Mouse (Mus musculus) midbrain, embryonic 13.5 days (tissue): ENCODE results near the gene Pou6f1. TPM values are rescaled to one million over a fixed set of nuclear protein-coding genes. Genes with fewer than 3 reads are reported as not detected.
A peak's percentile ranks its signal among the peaks of the same experiment; 100 is the strongest.
"Not testable (repeated sequence)": the region's sequence is repeated elsewhere in the genome, so short reads cannot be mapped to it uniquely, and the experiment has no call there.

Source experiments
- ATAC-seq: fragments of 200-750 bp; cut with Nextera tagmentation; 2 replicates; pipeline ENCODE4 v1.8.0; 2017; ENCODE audit warnings: mild to moderate bottlenecking, moderate TSS enrichment, moderate library complexity
- H3K27ac ChIP-seq: fragments of 300-500 bp; sonication (generic); 2 replicates; pipeline ENCODE4 v1.5.1; 2015; ENCODE audit warnings: inconsistent platforms, mild to moderate bottlenecking, moderate library complexity
- H3K27me3 ChIP-seq: fragments of 300-500 bp; sonication (generic); 2 replicates; pipeline ENCODE4 v1.6.1; 2015; ENCODE audit warnings: mild to moderate bottlenecking, inconsistent platforms
- H3K36me3 ChIP-seq: fragments of 300-500 bp; sonication (generic); 2 replicates; pipeline ENCODE4 v1.6.1; 2015; ENCODE audit warnings: mild to moderate bottlenecking, inconsistent platforms
- H3K4me1 ChIP-seq: fragments of 300-500 bp; sonication (generic); replicated peaks from 2 replicates; pipeline ENCODE4 v1.6.1; 2015; ENCODE audit warnings: inconsistent platforms
- H3K4me2 ChIP-seq: fragments of 300-500 bp; sonication (generic); replicated peaks from 2 replicates; pipeline ENCODE4 v1.6.1; 2015; ENCODE audit warnings: moderate library complexity, mild to moderate bottlenecking, inconsistent platforms
- H3K4me3 ChIP-seq: fragments of 300-500 bp; sonication (generic); replicated peaks from 2 replicates; pipeline ENCODE4 v1.5.1; 2015; ENCODE audit warnings: mild to moderate bottlenecking, inconsistent platforms
- H3K9ac ChIP-seq: fragments of 300-500 bp; sonication (generic); replicated peaks from 2 replicates; pipeline ENCODE4 v1.6.1; 2015; ENCODE audit warnings: mild to moderate bottlenecking, inconsistent platforms
- H3K9me3 ChIP-seq: fragments of 300-500 bp; sonication (generic); 2 replicates; pipeline ENCODE4 v1.6.1; 2016; ENCODE audit warnings: mild to moderate bottlenecking, inconsistent platforms
- WGBS: fragments of 180-500 bp; shearing (Covaris S2); methylation state at CpG from one replicate; pipeline ENCODE4 v1.1.7; 2015; 5-methylcytosine and 5-hydroxymethylcytosine counted together
- polyA plus RNA-seq: library from polyadenylated mRNA; unstranded; fragments of >200 nt; fragmentation: Nextera tagmentation; extraction: Ambion mirVana; gene quantifications from 2 replicates; pipeline ENCODE4 v1.2.1, GENCODE M21; 2015

Pou6f1 gene
- polyA plus RNA-seq, 1 experiment from 2014 or later: 47.8 TPM

- under 1% methylated on average over 85 of the region's 99 CpGs for WGBS
- peak within 1 kb of the TSS; percentile 88 for H3K9ac ChIP-seq
- H3K27ac ChIP-seq: peak within 1 kb of the TSS; percentile 96
- H3K9me3 ChIP-seq: no peaks in the 10 kb centered on the region
- H3K4me3 ChIP-seq: peak within 1 kb of the TSS; percentile 86
- 0 out of 2 replicates have a peak, but pooled peaks cover 4% of the 10 kb centered on the region for H3K27me3 ChIP-seq
- ATAC-seq: peak; percentile 78
- peak within 1 kb of the TSS; percentile 87 for H3K4me2 ChIP-seq
- H3K36me3 ChIP-seq: peaks cover 28% of the 10 kb centered on the region
- peaks cover 25% of the 10 kb centered on the region for H3K4me1 ChIP-seq
Observed at GRCm38 (mm10) chr15:100614996-100615824, 15.4 kb upstream of the Pou6f1 start, which contains the start of gene Dazap2. Dazap2 (plus strand) TSS chr15:100615349.

GRCm38 (mm10) chr15:100614218-100614995 is 14.6 kb upstream of the Pou6f1 start:
- H3K4me3 ChIP-seq: peak overlapping the region; percentile 86
- H3K36me3 ChIP-seq: peaks cover 20% of the 10 kb centered on the region
- H3K9ac ChIP-seq: peak overlapping the region; percentile 88
- H3K4me1 ChIP-seq: peaks cover 25% of the 10 kb centered on the region
- H3K27me3 ChIP-seq: 0 out of 2 replicates have a peak, but pooled peaks cover 4% of the 10 kb centered on the region
- H3K4me2 ChIP-seq: peak overlapping the region; percentile 81
- H3K9me3 ChIP-seq: no peaks in the 10 kb centered on the region
- peak overlapping the region; percentile 96 for H3K27ac ChIP-seq
- WGBS: 10% methylated on average over 43 of the region's 43 CpGs
- no peak; the same call in 1 of the 2 replicates for ATAC-seq

GRCm38 (mm10) chr15:100613584-100613983 is 13.8 kb upstream of the Pou6f1 start:
- H3K4me2 ChIP-seq: peak overlapping the region; percentile 45
- H3K27ac ChIP-seq: no peak overlapping the region
- peaks cover 25% of the 10 kb centered on the region for H3K4me1 ChIP-seq
- H3K36me3 ChIP-seq: peaks cover 12% of the 10 kb centered on the region
- H3K9ac ChIP-seq: no peak overlapping the region
- peak overlapping the region; percentile 13 for H3K4me3 ChIP-seq
- H3K27me3 ChIP-seq: 0 out of 2 replicates have a peak, but pooled peaks cover 4% of the 10 kb centered on the region
- 8% methylated on average over 16 of the region's 16 CpGs for WGBS
- no peak for ATAC-seq
- H3K9me3 ChIP-seq: no peaks in the 10 kb centered on the region

GRCm38 (mm10) chr15:100612432-100612831 is 12.6 kb upstream of the Pou6f1 start:
- Histone ChIP-seq H3K4me2 (no peak overlapping the region), H3K9me3 (no peaks in the 10 kb centered on the region), H3K36me3 (peaks cover under 1% of the 10 kb centered on the region; the same call in 1 of the 2 replicates), H3K9ac (no peak overlapping the region), H3K4me3 (no peak overlapping the region), H3K4me1 (peaks cover 25% of the 10 kb centered on the region), H3K27ac (no peak overlapping the region), H3K27me3 (0 out of 2 replicates have a peak, but pooled peaks cover 4% of the 10 kb centered on the region)
- WGBS: 79% methylated on average over 2 of the region's 2 CpGs
- ATAC-seq: no peak

GRCm38 (mm10) chr15:100611951-100612350 is 12.2 kb upstream of the Pou6f1 start:
- H3K4me2 ChIP-seq: no peak overlapping the region
- no peak overlapping the region for H3K9ac ChIP-seq
- H3K4me1 ChIP-seq: peaks cover 23% of the 10 kb centered on the region
- H3K36me3 ChIP-seq: no peaks in the 10 kb centered on the region
- H3K4me3 ChIP-seq: no peak overlapping the region
- 0 out of 2 replicates have a peak, but pooled peaks cover 4% of the 10 kb centered on the region for H3K27me3 ChIP-seq
- H3K9me3 ChIP-seq: no peaks in the 10 kb centered on the region
- ATAC-seq: no peak
- 87% methylated on average over 7 of the region's 7 CpGs for WGBS
- H3K27ac ChIP-seq: no peak overlapping the region

GRCm38 (mm10) chr15:100606677-100607076 is 6.9 kb upstream of the Pou6f1 start:
- 89% methylated on average over 8 of the region's 8 CpGs for WGBS
- not testable (repeated sequence) for ATAC-seq, H3K4me3 ChIP-seq, H3K27me3 ChIP-seq, H3K4me2 ChIP-seq, H3K27ac ChIP-seq, H3K9me3 ChIP-seq, H3K9ac ChIP-seq, H3K36me3 ChIP-seq
- H3K4me1 ChIP-seq: peaks cover 13% of the 10 kb centered on the region

- no peak overlapping the region for H3K4me3 ChIP-seq
- H3K4me2 ChIP-seq: no peak overlapping the region
- H3K27me3 ChIP-seq: peaks cover 14% of the 10 kb centered on the region
- H3K9me3 ChIP-seq: no peaks in the 10 kb centered on the region
- peaks cover 35% of the 10 kb centered on the region for H3K4me1 ChIP-seq
- ATAC-seq: no peak
- H3K36me3 ChIP-seq: no peaks in the 10 kb centered on the region
- 57% methylated on average over 3 of the region's 3 CpGs for WGBS
- no peak overlapping the region for H3K27ac ChIP-seq
- no peak overlapping the region for H3K9ac ChIP-seq
Observed at GRCm38 (mm10) chr15:100601669-100602068, 1.9 kb upstream of the Pou6f1 start.

- Histone ChIP-seq H3K27me3 (peaks cover 14% of the 10 kb centered on the region), H3K36me3 (no peaks in the 10 kb centered on the region), H3K4me1 (peaks cover 35% of the 10 kb centered on the region), H3K4me3 (peak overlapping the region; percentile 64), H3K9ac (no peak overlapping the region), H3K4me2 (peak overlapping the region; percentile 67), H3K9me3 (no peaks in the 10 kb centered on the region), H3K27ac (no peak overlapping the region)
- WGBS: 15% methylated on average over 21 of the region's 21 CpGs
- ATAC-seq: no peak
Observed at GRCm38 (mm10) chr15:100600696-100601272, 1.0 kb upstream of the Pou6f1 start.

- Histone ChIP-seq H3K36me3 (no peaks in the 10 kb centered on the region), H3K27me3 (peaks cover 14% of the 10 kb centered on the region), H3K4me2 (peak overlapping the region; percentile 67), H3K9ac (peak overlapping the region; percentile 93), H3K4me3 (peak overlapping the region; percentile 64), H3K9me3 (no peaks in the 10 kb centered on the region), H3K27ac (peak overlapping the region; percentile 93), H3K4me1 (peaks cover 29% of the 10 kb centered on the region)
- ATAC-seq: peak; percentile 75
- 1% methylated on average over 34 of the region's 35 CpGs for whole genome bisulfite sequencing
Observed at GRCm38 (mm10) chr15:100600047-100600695, 387 bp upstream of the Pou6f1 start.

GRCm38 (mm10) chr15:100598883-100599275 is 905 bp downstream of the Pou6f1 start:
- Histone ChIP-seq H3K4me3 (peak overlapping the region; percentile 64), H3K27ac (peak overlapping the region; percentile 93), H3K36me3 (peaks cover 1% of the 10 kb centered on the region; the same call in 1 of the 2 replicates), H3K4me1 (peaks cover 22% of the 10 kb centered on the region), H3K9me3 (no peaks in the 10 kb centered on the region), H3K4me2 (peak overlapping the region; percentile 67), H3K9ac (peak overlapping the region; percentile 93), H3K27me3 (peaks cover 14% of the 10 kb centered on the region)
- peak; percentile 44 for ATAC-seq
- WGBS: under 1% methylated on average over 12 of the region's 12 CpGs

GRCm38 (mm10) chr15:100598287-100598882 is 1.4 kb downstream of the Pou6f1 start:
- Histone ChIP-seq H3K27ac (peak overlapping the region; percentile 93), H3K4me2 (peak overlapping the region; percentile 67), H3K4me1 (peaks cover 22% of the 10 kb centered on the region), H3K27me3 (peaks cover 10% of the 10 kb centered on the region), H3K36me3 (peaks cover 3% of the 10 kb centered on the region; the same call in 1 of the 2 replicates), H3K4me3 (peak overlapping the region; percentile 64), H3K9me3 (no peaks in the 10 kb centered on the region), H3K9ac (peak overlapping the region; percentile 93)
- 32% methylated on average over 9 of the region's 9 CpGs for WGBS
- ATAC-seq: no peak
